Mouse (Mus musculus): ENCODE data around the gene Mgat4e. TPM values are rescaled to one million over a fixed set of nuclear protein-coding genes. Genes with fewer than 3 reads are reported as not detected.

Mgat4e gene
- total RNA-seq, 2 experiments from 2014 or later, result not detected

- H3K27ac ChIP-seq, result no peak overlapping the region
- TF ChIP-seq CTCF (IDR thresholded peaks at IDR 0.05), result no peak
- no peak overlapping the region for H3K4me3 ChIP-seq
- intact Hi-C loops (cut with DNase I), result no loop called here
- no peak for DNase-seq (ENCODE audit: extremely low spot score in 1 of 2, low spot score in 2 of 2)
Measured at GRCm38 (mm10) chr1:134506201-134506600, 43.3 kb downstream of the Mgat4e start.

GRCm38 (mm10) chr1:134500916-134501315, 48.6 kb downstream of the Mgat4e start:
- DNase-seq (ENCODE audit: extremely low spot score in 1 of 2, low spot score in 2 of 2), result no peak
- intact Hi-C loops (cut with DNase I), result no loop called here
- Histone ChIP-seq H3K4me3 (no peak overlapping the region), H3K27ac (no peak overlapping the region)
- no peak for TF ChIP-seq CTCF (IDR thresholded peaks at IDR 0.05)

DNA sequence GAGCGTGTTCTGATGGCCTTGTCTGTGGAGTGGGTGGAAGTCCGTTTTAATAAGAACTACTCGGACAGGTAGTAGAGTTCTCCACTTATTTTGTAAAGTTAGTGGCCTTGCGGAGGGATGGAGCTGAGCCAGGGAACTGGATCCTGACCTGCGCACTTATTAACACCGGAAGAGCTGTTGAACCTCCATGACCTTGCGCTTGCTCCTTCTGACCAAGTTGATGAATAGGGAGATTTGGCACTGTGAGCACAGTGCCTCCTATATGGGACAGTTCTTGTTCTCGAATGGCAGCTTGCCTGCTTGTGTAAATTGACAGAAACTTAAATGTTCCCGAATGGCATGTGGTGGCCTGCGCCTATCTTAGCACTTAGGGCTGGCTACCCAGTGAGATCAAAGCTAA, 53.5 kb downstream of the Mgat4e start:
- TF ChIP-seq CTCF (IDR thresholded peaks at IDR 0.05), result no peak
- no peak overlapping the region for H3K27ac ChIP-seq
- no peak overlapping the region for H3K4me3 ChIP-seq
- intact Hi-C loops (cut with DNase I), result loop anchor here (2.0 kb wide), 2 partner anchors 65 to 81 kb away; partner anchors contain the start of genes Adipor1 and Kdm5b
- no peak for DNase-seq (ENCODE audit: extremely low spot score in 1 of 2, low spot score in 2 of 2)

GRCm38 (mm10) chr1:134495216-134495539, 54.3 kb downstream of the Mgat4e start:
- peak overlapping the region; percentile 89 for H3K27ac ChIP-seq
- intact Hi-C loops (cut with DNase I), result loop anchor here (2.0 kb wide), 2 partner anchors 66 to 80 kb away; partner anchors contain the start of genes Adipor1 and Kdm5b

DNA sequence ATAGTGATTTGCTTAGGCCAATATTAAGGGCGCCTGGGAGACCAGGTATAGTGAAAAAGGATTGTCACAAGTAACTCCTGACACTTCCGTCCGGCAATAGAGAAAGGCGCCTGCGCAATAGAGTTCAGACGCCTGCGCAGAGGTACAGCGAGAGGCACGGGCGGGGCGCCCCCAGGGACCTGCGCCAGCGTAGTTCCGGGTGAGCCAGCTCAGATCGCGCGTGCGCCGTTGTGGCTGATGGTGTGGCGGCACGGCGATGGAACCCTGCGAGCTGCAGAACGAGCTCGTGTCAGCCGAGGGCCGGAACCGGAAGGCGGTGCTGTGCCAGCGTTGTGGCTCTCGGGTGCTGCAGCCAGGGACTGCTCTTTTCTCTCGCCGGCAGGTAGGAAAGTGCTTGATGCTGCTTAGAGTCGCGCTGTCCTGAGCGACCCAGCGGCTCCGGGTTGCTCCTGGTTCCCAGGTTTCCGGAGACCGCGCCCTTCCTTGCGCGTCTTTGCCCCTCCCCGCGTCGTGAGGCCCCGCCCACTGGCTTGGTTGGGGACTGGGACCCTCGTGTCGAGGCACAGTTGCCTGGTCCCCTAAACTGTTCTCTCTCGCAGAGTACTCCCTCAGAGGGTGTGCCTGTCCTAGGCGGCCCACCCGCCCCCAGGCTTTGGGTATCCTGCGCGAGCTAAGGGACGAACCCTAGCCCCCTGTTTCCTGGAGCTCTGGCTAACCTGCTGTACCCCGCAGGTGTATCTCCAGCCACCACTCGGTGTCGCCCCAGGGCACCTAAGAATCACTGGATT, 54.9 kb downstream of the Mgat4e start, which contains the start of gene Rabif:
Gene Rabif, plus strand, starts transcription at position 221 of the 788 bp plus-strand sequence.
- intact Hi-C loops (cut with DNase I), result loop anchor here (2.0 to 5.0 kb wide), 3 partner anchors 37 to 80 kb away; partner anchors contain the start of genes Adipor1, Kdm5b and Klhl12
- peak; percentile 34 for TF ChIP-seq CTCF (IDR thresholded peaks at IDR 0.05)
- peak; percentile 98 to 99 for DNase-seq (ENCODE audit: extremely low spot score in 1 of 2, low spot score in 2 of 2)
- peak within 1 kb of the TSS; percentile 89 for H3K27ac ChIP-seq
- H3K4me3 ChIP-seq, result peak within 1 kb of the TSS; percentile 89

More at GRCm38 (mm10) chr1:134495216-134495539, 54.3 kb downstream of the Mgat4e start:
- TF ChIP-seq CTCF (IDR thresholded peaks at IDR 0.05), result no peak
- peak overlapping the region; percentile 89 for H3K4me3 ChIP-seq
- DNase-seq (ENCODE audit: extremely low spot score in 1 of 2, low spot score in 2 of 2), result no peak

GRCm38 (mm10) chr1:134493956-134494355, 55.5 kb downstream of the Mgat4e start:
- DNase-seq (ENCODE audit: extremely low spot score in 1 of 2, low spot score in 2 of 2), result no peak
- H3K27ac ChIP-seq, result peak overlapping the region; percentile 89
- intact Hi-C loops (cut with DNase I), result loop anchor here (2.0 to 5.0 kb wide), 3 partner anchors 37 to 79 kb away; partner anchors contain the start of genes Adipor1, Kdm5b and Klhl12
- peak overlapping the region; percentile 89 for H3K4me3 ChIP-seq
- TF ChIP-seq CTCF (IDR thresholded peaks at IDR 0.05), result no peak

DNA sequence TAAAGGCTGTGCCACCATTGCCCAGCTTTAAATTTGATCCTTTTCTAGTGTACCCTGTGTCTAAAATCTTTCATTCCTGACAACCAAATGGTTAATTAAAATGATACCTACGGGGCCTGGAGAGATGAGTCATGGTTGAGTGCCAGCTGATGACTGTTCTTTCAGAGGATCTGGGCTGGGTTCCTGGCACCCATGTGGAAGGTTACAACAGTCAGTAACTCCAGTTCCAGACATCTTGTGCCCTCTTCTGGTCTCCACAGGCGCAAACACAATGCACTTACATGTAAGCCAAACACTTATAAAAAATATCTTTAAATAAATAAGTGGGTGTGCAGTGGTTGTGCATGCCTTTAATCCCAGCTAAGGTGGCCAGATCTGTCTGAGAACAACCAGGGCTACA, 56.0 kb downstream of the Mgat4e start:
- TF ChIP-seq CTCF (IDR thresholded peaks at IDR 0.05), result no peak; the same call in none of the 2 replicates
- intact Hi-C loops (cut with DNase I), result loop anchor here (5.0 kb wide), 1 partner anchor 36 kb away; the partner anchor contains the start of gene Klhl12
- Histone ChIP-seq H3K4me3 (no peak overlapping the region), H3K27ac (no peak overlapping the region; the same call in 1 of the 2 replicates)
- DNase-seq (ENCODE audit: extremely low spot score in 1 of 2, low spot score in 2 of 2), result no peak

DNA sequence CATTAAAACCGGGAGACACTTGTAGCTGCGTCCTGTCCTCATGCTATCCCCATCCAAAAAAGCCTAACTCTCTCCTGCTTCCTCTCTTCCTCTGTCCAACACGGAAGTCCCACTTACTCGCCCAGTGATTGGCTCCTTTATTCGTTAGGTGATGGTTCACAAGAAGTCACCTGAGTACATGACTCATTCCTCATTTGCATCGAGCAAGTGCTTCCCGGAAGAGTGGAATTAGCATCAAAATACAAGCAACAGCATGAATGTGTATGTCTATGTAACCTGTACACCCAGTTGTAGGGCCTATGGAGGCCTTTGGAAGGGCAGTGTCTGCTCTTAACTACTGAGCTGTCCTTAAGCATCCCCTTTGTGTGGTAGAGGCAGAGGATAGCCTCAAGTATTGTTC, 57.2 kb downstream of the Mgat4e start:
- intact Hi-C loops (cut with DNase I), result loop anchor here (5.0 kb wide), 1 partner anchor 35 kb away; the partner anchor contains the start of gene Klhl12
- no peak overlapping the region for H3K4me3 ChIP-seq
- TF ChIP-seq CTCF (IDR thresholded peaks at IDR 0.05), result no peak
- no peak overlapping the region for H3K27ac ChIP-seq
- no peak for DNase-seq (ENCODE audit: extremely low spot score in 1 of 2, low spot score in 2 of 2)

Other genes starting within 250 kb of the Mgat4e start
- 10 to 100 TPM; 50.7 to 50.8 TPM for gene Ppfia4, start 216.8 kb downstream of the Mgat4e start, total RNA-seq (2021)
- gene Tmem183a, start 187.7 kb downstream of the Mgat4e start, total RNA-seq (2021), result 10 to 100 TPM; 57.2 to 70.8 TPM
- gene 4933406M09Rik, start 163.7 kb downstream of the Mgat4e start, total RNA-seq (2021), result not detected
- gene Cyb5r1, start 144.1 kb downstream of the Mgat4e start, total RNA-seq (2021), result 10 to 100 TPM; 20.3 to 23.3 TPM
- 10 to 100 TPM; 55.9 to 58.2 TPM for gene Adipor1, start 134.3 kb downstream of the Mgat4e start, total RNA-seq (2021)
- 10 to 100 TPM; 36.1 to 38.9 TPM for gene Klhl12, start 94.2 kb downstream of the Mgat4e start, total RNA-seq (2021)
- gene Rabif, start 55.0 kb downstream of the Mgat4e start, total RNA-seq (2021), result 10 to 100 TPM; 25.8 to 28.6 TPM
- gene Kdm5b, start 10.5 kb upstream of the Mgat4e start, total RNA-seq (2021), result 10 to 100 TPM; 70.5 to 71.0 TPM
- gene Syt2, start 97.0 kb upstream of the Mgat4e start, total RNA-seq (2021), result 10 to 100 TPM; 57.7 to 62.5 TPM